Mouse (Mus musculus) lung, embryonic 15.5 days (tissue): ENCODE data around the gene Rbbp5. TPM values are rescaled to one million over a fixed set of nuclear protein-coding genes. Genes with fewer than 3 reads are reported as not detected.

ENCODE experiments used
- ATAC-seq: fragments of 200-750 bp; cut with Nextera tagmentation; 2 replicates; pipeline ENCODE4 v1.8.0; 2017; ENCODE audit warnings: moderate number of reproducible peaks, borderline replicate concordance; ENCODE audit not compliant: low FRiP score, low TSS enrichment; ENCODE audit errors: extremely low read depth
- H3K27ac ChIP-seq: fragments of 300-500 bp; sonication (generic); 2 replicates; pipeline ENCODE4 v1.5.1; 2015; ENCODE audit warnings: moderate library complexity, mild to moderate bottlenecking, inconsistent platforms
- H3K27me3 ChIP-seq: fragments of 300-500 bp; sonication (generic); 2 replicates; pipeline ENCODE4 v1.6.1; 2015; ENCODE audit warnings: inconsistent platforms
- H3K36me3 ChIP-seq: fragments of 300-500 bp; sonication (generic); 2 replicates; pipeline ENCODE4 v1.6.1; 2015; ENCODE audit warnings: inconsistent platforms
- H3K4me1 ChIP-seq: fragments of 300-500 bp; sonication (generic); 2 replicates; pipeline ENCODE4 v1.6.1; 2015; ENCODE audit warnings: inconsistent platforms
- H3K4me2 ChIP-seq: fragments of 300-500 bp; sonication (generic); 2 replicates; pipeline ENCODE4 v1.6.1; 2015; ENCODE audit warnings: inconsistent platforms, mild to moderate bottlenecking, moderate library complexity
- H3K4me3 ChIP-seq: fragments of 300-500 bp; sonication (generic); 2 replicates; pipeline ENCODE4 v1.5.1; 2015; ENCODE audit warnings: mild to moderate bottlenecking, inconsistent platforms
- H3K9ac ChIP-seq: fragments of 300-500 bp; sonication (generic); 2 replicates; pipeline ENCODE4 v1.6.1; 2015; ENCODE audit warnings: inconsistent platforms
- H3K9me3 ChIP-seq: fragments of 300-500 bp; sonication (generic); 2 replicates; pipeline ENCODE4 v1.6.1; 2016; ENCODE audit warnings: inconsistent platforms
- WGBS: fragments of 180-500 bp; shearing (Covaris S2); methylation state at CpG from one replicate; pipeline ENCODE4 v1.1.7; 2015; 5-methylcytosine and 5-hydroxymethylcytosine counted together
- polyA plus RNA-seq: library from polyadenylated mRNA; unstranded; fragments of >200 nt; fragmentation: Nextera tagmentation; extraction: Ambion mirVana; gene quantifications from 2 replicates; pipeline ENCODE4 v1.2.1, GENCODE M21; 2015

Gene Rbbp5
- 44.1 and 47.4 TPM in 2 replicates for polyA plus RNA-seq

- H3K27me3 ChIP-seq, result no peaks in the 10 kb centered on the region
- H3K4me3 ChIP-seq, result peak within 1 kb of the TSS; percentile 85
- peak within 1 kb of the TSS; percentile 72 for H3K27ac ChIP-seq
- no peaks in the 10 kb centered on the region for H3K9me3 ChIP-seq
- under 1% methylated on average over 43 of the region's 43 CpGs for WGBS
- H3K9ac ChIP-seq, result peak within 1 kb of the TSS; percentile 92
- H3K4me1 ChIP-seq, result peaks cover 22% of the 10 kb centered on the region
- ATAC-seq, result peak; percentile 86; the same call in 1 of the 2 replicates
- H3K36me3 ChIP-seq, result no peaks in the 10 kb centered on the region
- H3K4me2 ChIP-seq, result peak within 1 kb of the TSS; percentile 69
Observed at GRCm38 (mm10) chr1:132476928-132477691, at the start of gene Rbbp5. TSS of gene Rbbp5 (plus strand) at chr1:132477365.

GRCm38 (mm10) chr1:132430818-132431217 lies 46.3 kb upstream of the Rbbp5 start:
- Histone ChIP-seq H3K27ac (no peak overlapping the region), H3K4me1 (peaks cover 8% of the 10 kb centered on the region; the same call in 1 of the 2 replicates), H3K9ac (no peak overlapping the region), H3K9me3 (no peaks in the 10 kb centered on the region), H3K36me3 (0 out of 2 replicates have a peak, but pooled peaks cover 5% of the 10 kb centered on the region), H3K4me2 (no peak overlapping the region), H3K27me3 (no peaks in the 10 kb centered on the region), H3K4me3 (no peak overlapping the region)
- WGBS, result 76% methylated on average over 3 of the region's 3 CpGs
- no peak for ATAC-seq

GRCm38 (mm10) chr1:132431716-132432115 lies 45.4 kb upstream of the Rbbp5 start:
- H3K27me3 ChIP-seq, result no peaks in the 10 kb centered on the region
- WGBS, result 47% methylated on average over 9 of the region's 9 CpGs
- no peak overlapping the region for H3K27ac ChIP-seq
- no peak overlapping the region for H3K4me2 ChIP-seq
- ATAC-seq, result no peak
- H3K9ac ChIP-seq, result no peak overlapping the region
- H3K9me3 ChIP-seq, result no peaks in the 10 kb centered on the region
- H3K36me3 ChIP-seq, result 0 out of 2 replicates have a peak, but pooled peaks cover 5% of the 10 kb centered on the region
- H3K4me3 ChIP-seq, result no peak overlapping the region
- H3K4me1 ChIP-seq, result peaks cover 8% of the 10 kb centered on the region; the same call in 1 of the 2 replicates

- Histone ChIP-seq H3K4me3 (no peak overlapping the region), H3K4me2 (no peak overlapping the region), H3K9me3 (no peaks in the 10 kb centered on the region), H3K27ac (no peak overlapping the region), H3K4me1 (peaks cover 8% of the 10 kb centered on the region; the same call in 1 of the 2 replicates), H3K27me3 (no peaks in the 10 kb centered on the region), H3K9ac (no peak overlapping the region), H3K36me3 (0 out of 2 replicates have a peak, but pooled peaks cover 5% of the 10 kb centered on the region)
- no peak for ATAC-seq
- 54% methylated on average over 5 of the region's 5 CpGs for WGBS
Observed at GRCm38 (mm10) chr1:132433349-132433748, 43.8 kb upstream of the Rbbp5 start.

- Histone ChIP-seq H3K9me3 (no peaks in the 10 kb centered on the region), H3K27me3 (no peaks in the 10 kb centered on the region), H3K4me1 (peaks cover 8% of the 10 kb centered on the region; the same call in 1 of the 2 replicates), H3K4me3 (no peak overlapping the region), H3K27ac (no peak overlapping the region), H3K4me2 (no peak overlapping the region), H3K9ac (no peak overlapping the region), H3K36me3 (0 out of 2 replicates have a peak, but pooled peaks cover 5% of the 10 kb centered on the region)
- no peak for ATAC-seq
- WGBS, result 92% methylated on average over 12 of the region's 12 CpGs
Observed at GRCm38 (mm10) chr1:132434032-132434431, 43.1 kb upstream of the Rbbp5 start.

GRCm38 (mm10) chr1:132436320-132436958 lies 40.7 kb upstream of the Rbbp5 start:
- no peak overlapping the region for H3K9ac ChIP-seq
- no peaks in the 10 kb centered on the region for H3K27me3 ChIP-seq
- 69% methylated on average over 4 of the region's 4 CpGs for WGBS
- H3K4me2 ChIP-seq, result no peak overlapping the region
- H3K27ac ChIP-seq, result peak overlapping the region; percentile 0; the same call in 1 of the 2 replicates
- no peak overlapping the region for H3K4me3 ChIP-seq
- ATAC-seq, result no peak
- H3K4me1 ChIP-seq, result peaks cover 8% of the 10 kb centered on the region; the same call in 1 of the 2 replicates
- 0 out of 2 replicates have a peak, but pooled peaks cover 3% of the 10 kb centered on the region for H3K9me3 ChIP-seq
- peaks cover 15% of the 10 kb centered on the region for H3K36me3 ChIP-seq

GRCm38 (mm10) chr1:132436960-132437359 lies 40.2 kb upstream of the Rbbp5 start:
- no peak overlapping the region for H3K4me2 ChIP-seq
- no peak overlapping the region for H3K9ac ChIP-seq
- H3K36me3 ChIP-seq, result peaks cover 15% of the 10 kb centered on the region
- H3K9me3 ChIP-seq, result 0 out of 2 replicates have a peak, but pooled peaks cover 3% of the 10 kb centered on the region
- no peak overlapping the region for H3K4me3 ChIP-seq
- peak overlapping the region; percentile 5; the same call in 1 of the 2 replicates for H3K27ac ChIP-seq
- H3K27me3 ChIP-seq, result no peaks in the 10 kb centered on the region
- no peak for ATAC-seq
- H3K4me1 ChIP-seq, result peaks cover 3% of the 10 kb centered on the region; the same call in 1 of the 2 replicates
- 79% methylated on average over 1 of the region's 1 CpGs for WGBS

GRCm38 (mm10) chr1:132437389-132437788 lies 39.8 kb upstream of the Rbbp5 start:
- Histone ChIP-seq H3K27me3 (no peaks in the 10 kb centered on the region), H3K9ac (no peak overlapping the region), H3K27ac (peak overlapping the region; percentile 5; the same call in 1 of the 2 replicates), H3K4me3 (no peak overlapping the region), H3K36me3 (peaks cover 15% of the 10 kb centered on the region), H3K4me2 (no peak overlapping the region), H3K4me1 (no peaks in the 10 kb centered on the region), H3K9me3 (0 out of 2 replicates have a peak, but pooled peaks cover 3% of the 10 kb centered on the region)
- ATAC-seq, result no peak
- WGBS, result 80% methylated on average over 5 of the region's 5 CpGs

- 0 out of 2 replicates have a peak, but pooled peaks cover 3% of the 10 kb centered on the region for H3K9me3 ChIP-seq
- H3K4me2 ChIP-seq, result no peak overlapping the region
- WGBS, result 68% methylated on average over 1 of the region's 1 CpGs
- H3K36me3 ChIP-seq, result peaks cover 13% of the 10 kb centered on the region
- no peak overlapping the region for H3K27ac ChIP-seq
- no peaks in the 10 kb centered on the region for H3K27me3 ChIP-seq
- no peak overlapping the region for H3K4me3 ChIP-seq
- no peaks in the 10 kb centered on the region for H3K4me1 ChIP-seq
- no peak for ATAC-seq
- no peak overlapping the region for H3K9ac ChIP-seq
Observed at GRCm38 (mm10) chr1:132440896-132441435, 36.2 kb upstream of the Rbbp5 start.

GRCm38 (mm10) chr1:132449742-132450141 lies 27.4 kb upstream of the Rbbp5 start:
- no peaks in the 10 kb centered on the region for H3K27me3 ChIP-seq
- 89% methylated on average over 7 of the region's 7 CpGs for WGBS
- H3K4me2 ChIP-seq, result no peak overlapping the region
- H3K9ac ChIP-seq, result no peak overlapping the region
- ATAC-seq, result no peak
- H3K36me3 ChIP-seq, result peaks cover 26% of the 10 kb centered on the region
- H3K9me3 ChIP-seq, result no peaks in the 10 kb centered on the region
- H3K27ac ChIP-seq, result no peak overlapping the region
- no peaks in the 10 kb centered on the region for H3K4me1 ChIP-seq
- H3K4me3 ChIP-seq, result no peak overlapping the region

GRCm38 (mm10) chr1:132464651-132465050 lies 12.5 kb upstream of the Rbbp5 start:
- H3K9me3 ChIP-seq, result no peaks in the 10 kb centered on the region
- H3K27ac ChIP-seq, result peak overlapping the region; percentile 20; the same call in 1 of the 2 replicates
- no peaks in the 10 kb centered on the region for H3K27me3 ChIP-seq
- peaks cover 25% of the 10 kb centered on the region for H3K36me3 ChIP-seq
- H3K4me1 ChIP-seq, result peaks cover 18% of the 10 kb centered on the region
- WGBS, result 53% methylated on average over 5 of the region's 5 CpGs
- no peak overlapping the region for H3K4me3 ChIP-seq
- no peak for ATAC-seq
- no peak overlapping the region for H3K9ac ChIP-seq
- H3K4me2 ChIP-seq, result no peak overlapping the region
